Mouse (Mus musculus): Measurements from ENCODE around the gene Fpr2.

DNA sequence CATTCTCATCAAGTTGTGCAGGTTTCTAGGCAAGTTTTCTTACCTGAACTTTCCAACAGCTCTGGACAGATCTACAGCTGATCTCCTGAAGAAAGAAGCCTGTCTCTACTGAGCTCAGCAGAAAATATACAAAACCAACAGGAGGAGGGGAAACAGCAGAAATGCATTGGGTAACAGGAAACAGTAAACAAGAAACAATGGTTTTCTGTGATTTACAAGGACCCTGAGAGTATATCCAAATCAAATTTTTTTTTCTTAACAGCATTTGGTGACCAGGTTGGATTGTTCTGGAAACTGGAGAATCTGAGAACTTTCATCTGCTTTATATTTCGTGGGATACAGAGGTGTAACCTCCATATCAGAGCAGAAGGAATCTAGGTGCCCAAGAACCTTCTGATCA lies 3.8 kb upstream of the Fpr2 start, which contains the start of gene Fpr1:
- TF ChIP-seq CTCF (conservative IDR thresholded peaks at IDR 0.05; ENCODE audit: insufficient read depth, insufficient read length, low read depth, low read length) (no peak), POLR2A (IDR thresholded peaks at IDR 0.05; ENCODE audit: low read depth, low read length) (no peak)

Measured in kidney, adult 2 months (tissue).